Mouse (Mus musculus) forebrain, postnatal 0 days (tissue): ENCODE results near the gene Gm49369. TPM values are rescaled to one million over a fixed set of nuclear protein-coding genes. Genes with fewer than 3 reads are reported as not detected.
A peak's percentile ranks its signal among the peaks of the same experiment; 100 is the strongest.

Source experiments
- ATAC-seq: fragments of 200-750 bp; cut with Nextera tagmentation; 2 replicates; pipeline ENCODE4 v1.8.0; 2017; ENCODE audit warnings: mild to moderate bottlenecking, moderate library complexity
- DNase-seq: peaks from one replicate; pipeline ENCODE4 v3.0.0-alpha.2; 2015
- H3K27ac ChIP-seq: fragments of 300-500 bp; sonication (generic); 2 replicates; pipeline ENCODE4 v1.5.1; 2014; ENCODE audit warnings: low read depth, mild to moderate bottlenecking, antibody characterized with exemption, low read length, moderate library complexity, mixed read lengths
- H3K27me3 ChIP-seq: fragments of 300-500 bp; sonication (generic); 2 replicates; pipeline ENCODE4 v1.6.1; 2014; ENCODE audit warnings: mild to moderate bottlenecking, low read length, mixed read lengths; ENCODE audit not compliant: insufficient read depth
- H3K36me3 ChIP-seq: fragments of 300-500 bp; sonication (generic); 2 replicates; pipeline ENCODE4 v1.6.1; 2014; ENCODE audit warnings: mild to moderate bottlenecking, moderate library complexity; ENCODE audit not compliant: insufficient read depth
- H3K4me1 ChIP-seq: fragments of 300-500 bp; sonication (generic); 2 replicates; pipeline ENCODE4 v1.6.1; 2014; ENCODE audit warnings: antibody characterized with exemption; ENCODE audit not compliant: insufficient read depth
- H3K4me2 ChIP-seq: fragments of 300-500 bp; sonication (generic); 2 replicates; pipeline ENCODE4 v1.6.1; 2014; ENCODE audit warnings: low read depth, mild to moderate bottlenecking, moderate library complexity
- H3K4me3 ChIP-seq: fragments of 300-500 bp; sonication (generic); 2 replicates; pipeline ENCODE4 v1.5.1; 2014; ENCODE audit warnings: low read depth, low read length, mixed read lengths
- H3K9ac ChIP-seq: fragments of 300-500 bp; sonication (generic); 2 replicates; pipeline ENCODE4 v1.6.1; 2014; ENCODE audit warnings: mild to moderate bottlenecking
- H3K9me3 ChIP-seq: fragments of 300-500 bp; sonication (generic); 2 replicates; pipeline ENCODE4 v1.6.1; 2016; ENCODE audit warnings: low read length
- CTCF ChIP-seq: sonication (generic); IDR thresholded peaks from 2 replicates; pipeline ENCODE4 v1.5.1; 2016; ENCODE audit warnings: antibody characterized with exemption, control low read depth, low read depth
- WGBS: fragments of 180-500 bp; shearing (Covaris S2); extraction: QIAGEN DNeasy Blood & Tissue Kit; methylation state at CpG from one replicate; pipeline ENCODE4 v1.1.7; 2014; 5-methylcytosine and 5-hydroxymethylcytosine counted together
- polyA plus RNA-seq: library from polyadenylated mRNA; unstranded; fragments of >200 nt; fragmentation: Nextera tagmentation; extraction: Ambion mirVana; gene quantifications from 2 replicates; pipeline ENCODE4 v1.2.1, GENCODE M21; 2015
- total RNA-seq: library from RNA; depleted of rRNA; stranded (reverse); fragments of >200 nt; gene quantifications from 2 replicates; pipeline ENCODE4 v1.2.3, GENCODE M21; 2014

Gene Gm49369
- total and polyA plus RNA-seq, 2 experiments from 2014 or later = 21.2 TPM; not detected in 1

- Histone ChIP-seq H3K9ac (no peak overlapping the region), H3K9me3 (no peaks in the 10 kb centered on the region), H3K4me2 (no peak overlapping the region), H3K27ac (no peak overlapping the region), H3K4me3 (no peak overlapping the region), H3K36me3 (no peaks in the 10 kb centered on the region), H3K4me1 (no peaks in the 10 kb centered on the region), H3K27me3 (no peaks in the 10 kb centered on the region)
- no peak for TF ChIP-seq CTCF
- ATAC-seq = no peak
- DNase-seq = no peak
- WGBS = 74% methylated on average over 6 of the region's 6 CpGs
Measured at GRCm38 (mm10) chr7:142394261-142395190, 12.1 kb upstream of the Gm49369 start.

DNA sequence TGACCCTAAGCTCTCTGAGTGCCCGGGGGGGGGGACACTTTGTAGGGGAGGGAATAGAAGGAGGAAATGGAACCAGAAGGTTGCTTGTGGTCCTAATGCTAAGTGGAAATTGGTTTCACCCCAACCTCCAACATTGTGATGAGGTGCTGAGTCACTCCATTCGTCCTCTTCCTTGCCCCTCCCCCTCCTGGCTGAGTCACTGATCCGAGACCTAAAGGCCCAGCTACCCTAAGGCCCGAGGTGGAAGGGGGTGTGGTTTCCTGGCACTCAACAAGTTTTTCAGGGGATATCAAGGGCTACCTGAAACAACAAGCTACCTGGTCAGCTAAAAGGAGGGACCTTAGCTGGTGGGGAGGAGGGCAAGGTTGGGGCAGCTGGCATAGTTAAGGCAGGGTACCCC is 10.7 kb upstream of the Gm49369 start:
- no peak overlapping the region for H3K4me2 ChIP-seq
- 20% methylated on average over 4 of the region's 4 CpGs for WGBS
- no peaks in the 10 kb centered on the region for H3K27me3 ChIP-seq
- ATAC-seq = no peak
- no peak overlapping the region for H3K9ac ChIP-seq
- H3K4me1 ChIP-seq = no peaks in the 10 kb centered on the region
- no peaks in the 10 kb centered on the region for H3K9me3 ChIP-seq
- H3K27ac ChIP-seq = no peak overlapping the region
- no peak for TF ChIP-seq CTCF
- no peak overlapping the region for H3K4me3 ChIP-seq
- no peak for DNase-seq
- H3K36me3 ChIP-seq = no peaks in the 10 kb centered on the region

- no peak overlapping the region for H3K9ac ChIP-seq
- no peaks in the 10 kb centered on the region for H3K36me3 ChIP-seq
- DNase-seq (no peak), ATAC-seq (no peak)
- TF ChIP-seq CTCF = no peak
- H3K27ac ChIP-seq = no peak overlapping the region
- H3K9me3 ChIP-seq = no peaks in the 10 kb centered on the region
- no peak overlapping the region for H3K4me2 ChIP-seq
- H3K4me1 ChIP-seq = peaks cover 5% of the 10 kb centered on the region
- H3K4me3 ChIP-seq = no peak overlapping the region
- 59% methylated on average over 4 of the region's 4 CpGs for WGBS
- H3K27me3 ChIP-seq = no peaks in the 10 kb centered on the region
Measured at GRCm38 (mm10) chr7:142391609-142392008, 9.1 kb upstream of the Gm49369 start.

DNA sequence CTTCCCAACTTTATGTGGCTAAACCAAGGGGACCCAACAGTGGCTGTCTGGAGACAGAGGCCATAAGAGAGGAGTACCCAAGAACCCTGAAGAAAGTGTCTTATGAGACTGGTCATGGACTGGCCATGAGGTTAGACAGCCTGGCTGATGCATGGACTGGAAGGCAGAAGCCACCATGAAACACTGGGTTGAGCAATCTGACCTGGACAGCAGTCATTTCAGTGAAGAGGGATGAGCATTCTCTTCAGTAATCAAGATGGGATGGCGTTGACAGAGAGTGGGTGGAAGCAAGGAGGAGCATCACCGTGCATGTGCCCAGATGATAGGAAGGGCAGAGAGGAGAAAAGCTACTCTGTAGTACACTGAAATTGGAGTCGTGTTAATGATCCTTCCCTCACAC is 8.6 kb upstream of the Gm49369 start:
- ATAC-seq = no peak
- H3K9me3 ChIP-seq = no peaks in the 10 kb centered on the region
- no peak overlapping the region for H3K4me2 ChIP-seq
- no peak overlapping the region for H3K27ac ChIP-seq
- DNase-seq = no peak
- 82% methylated on average over 3 of the region's 3 CpGs for WGBS
- no peaks in the 10 kb centered on the region for H3K27me3 ChIP-seq
- no peak overlapping the region for H3K9ac ChIP-seq
- H3K4me3 ChIP-seq = no peak overlapping the region
- H3K36me3 ChIP-seq = no peaks in the 10 kb centered on the region
- peaks cover 10% of the 10 kb centered on the region for H3K4me1 ChIP-seq
- TF ChIP-seq CTCF = no peak

- TF ChIP-seq CTCF = no peak
- H3K4me2 ChIP-seq = no peak overlapping the region
- H3K4me1 ChIP-seq = peaks cover 13% of the 10 kb centered on the region
- DNase-seq (no peak), ATAC-seq (no peak)
- no peak overlapping the region for H3K9ac ChIP-seq
- no peak overlapping the region for H3K27ac ChIP-seq
- 90% methylated on average over 3 of the region's 3 CpGs for WGBS
- H3K9me3 ChIP-seq = no peaks in the 10 kb centered on the region
- H3K27me3 ChIP-seq = no peaks in the 10 kb centered on the region
- peaks cover 1% of the 10 kb centered on the region; the same call in 1 of the 2 replicates for H3K36me3 ChIP-seq
- no peak overlapping the region for H3K4me3 ChIP-seq
Measured at GRCm38 (mm10) chr7:142389961-142390650, 7.6 kb upstream of the Gm49369 start.

DNA sequence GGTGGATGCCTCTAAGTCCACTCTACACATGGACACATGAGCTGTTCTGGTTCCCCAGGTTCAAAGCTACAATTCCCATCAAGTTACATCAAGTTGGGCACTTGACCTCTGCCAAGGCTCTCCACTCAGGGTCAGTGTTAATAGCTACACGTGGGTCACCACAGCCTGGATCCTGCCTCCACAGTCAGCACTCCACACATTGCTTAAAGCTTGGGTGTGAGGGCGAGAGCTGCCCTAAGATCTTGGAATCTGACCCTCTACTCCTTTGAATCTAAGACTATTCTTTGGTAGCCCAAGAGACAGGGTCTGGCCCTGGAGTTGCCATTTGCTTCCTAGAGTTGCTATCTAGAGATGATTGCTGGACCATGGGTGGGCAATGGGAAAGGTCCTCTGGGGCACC is 6.3 kb upstream of the Gm49369 start:
- H3K4me1 ChIP-seq = peaks cover 13% of the 10 kb centered on the region
- peaks cover 14% of the 10 kb centered on the region for H3K36me3 ChIP-seq
- no peak overlapping the region for H3K4me2 ChIP-seq
- no peaks in the 10 kb centered on the region for H3K9me3 ChIP-seq
- WGBS = 92% methylated on average over 2 of the region's 2 CpGs
- DNase-seq (no peak), ATAC-seq (no peak)
- H3K27me3 ChIP-seq = no peaks in the 10 kb centered on the region
- H3K9ac ChIP-seq = no peak overlapping the region
- TF ChIP-seq CTCF = no peak
- H3K27ac ChIP-seq = no peak overlapping the region
- no peak overlapping the region for H3K4me3 ChIP-seq

- Histone ChIP-seq H3K9me3 (no peaks in the 10 kb centered on the region), H3K9ac (peak overlapping the region; percentile 82), H3K4me1 (peaks cover 13% of the 10 kb centered on the region), H3K4me2 (peak overlapping the region; percentile 76), H3K27ac (peak overlapping the region; percentile 72), H3K27me3 (no peaks in the 10 kb centered on the region), H3K4me3 (peak overlapping the region; percentile 64), H3K36me3 (peaks cover 20% of the 10 kb centered on the region)
- WGBS = 88% methylated on average over 1 of the region's 1 CpGs
- peak; percentile 21 for ATAC-seq
- DNase-seq = no peak
- TF ChIP-seq CTCF = no peak
Measured at GRCm38 (mm10) chr7:142388198-142388597, 5.7 kb upstream of the Gm49369 start.
